Mouse (Mus musculus): Measurements from ENCODE around the gene Mmp28.

The Mmp28 gene

DNA sequence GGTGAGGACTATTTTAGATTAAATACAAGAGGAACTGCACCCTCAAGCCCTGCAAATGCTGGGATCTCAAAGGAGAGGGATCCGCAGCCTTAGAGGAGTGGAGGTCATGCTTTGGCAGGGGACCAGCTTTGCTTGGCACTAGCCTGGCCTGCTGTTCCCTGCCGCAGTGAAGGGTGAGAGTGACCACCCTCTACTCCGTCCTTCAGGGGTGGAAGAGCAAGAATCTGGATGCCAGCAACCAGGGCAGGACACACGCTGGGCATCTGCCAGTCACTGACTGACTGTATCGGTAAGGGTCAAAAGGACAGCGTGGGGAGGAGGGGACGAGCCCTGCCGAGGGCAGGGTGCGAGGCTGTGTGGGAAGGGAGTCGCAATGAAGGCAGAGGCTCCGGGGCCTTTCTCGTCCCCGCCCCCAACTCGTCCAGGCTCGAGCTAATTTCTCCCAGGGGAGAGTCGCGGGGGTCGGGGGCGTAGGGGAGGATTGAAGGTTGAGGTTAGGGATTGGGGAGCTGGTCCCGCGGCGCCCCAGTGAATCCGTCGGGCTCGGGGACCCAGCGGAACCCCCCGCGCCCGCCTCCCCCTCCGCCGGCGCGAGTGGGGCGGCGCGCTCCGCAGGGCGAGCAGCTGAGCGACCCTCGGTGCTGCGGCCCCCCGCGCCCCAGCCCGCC lies 53.6 kb downstream of the Mmp28 start, which contains the start of gene Rasl10b:
TSS of gene Rasl10b (plus strand) at position 51 of the 668 bp plus-strand sequence.
- no peak for DNase-seq (ENCODE audit: low read depth, low spot score)

DNA sequence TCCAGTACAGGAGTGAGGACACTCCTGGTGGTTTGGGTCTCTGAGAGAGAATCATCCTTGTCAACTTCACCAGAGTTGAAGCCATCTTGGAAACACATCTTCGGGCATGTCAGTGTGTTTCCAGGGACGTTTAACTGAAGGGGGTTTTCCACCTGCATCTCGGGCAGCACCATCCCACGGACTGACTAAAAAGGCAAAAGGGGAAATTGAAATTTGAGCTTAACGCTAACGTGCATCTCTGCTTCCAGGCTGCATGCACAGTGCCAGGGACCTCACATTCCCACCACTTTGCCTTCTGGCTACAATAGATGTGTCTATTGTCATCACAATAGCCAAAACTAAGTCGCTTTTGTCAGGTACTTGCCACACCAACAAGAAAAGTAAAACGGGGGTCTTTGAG lies 54.6 kb downstream of the Mmp28 start:
- no peak for DNase-seq (ENCODE audit: low read depth, low spot score)

DNA sequence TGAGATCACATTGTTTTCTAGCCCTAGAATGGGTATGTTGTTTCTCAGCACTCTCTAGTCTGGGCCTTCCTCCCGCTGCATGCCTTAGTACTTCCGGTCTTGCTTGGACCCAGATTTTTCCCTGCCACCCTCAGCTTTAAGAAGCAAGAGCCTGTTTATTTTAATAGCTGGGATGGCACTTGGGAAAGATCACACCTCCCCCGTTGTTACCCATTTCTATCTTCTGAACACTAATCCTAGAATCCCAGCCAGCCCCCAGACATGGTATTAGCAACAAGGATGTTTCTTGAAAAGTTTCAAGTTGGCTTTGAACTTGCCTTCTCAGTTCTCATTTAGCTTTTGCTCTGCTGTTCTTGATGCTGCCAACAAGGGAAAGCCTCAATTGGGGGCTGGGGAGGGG lies 56.5 kb downstream of the Mmp28 start:
- no peak for DNase-seq (ENCODE audit: low read depth, low spot score)

DNA sequence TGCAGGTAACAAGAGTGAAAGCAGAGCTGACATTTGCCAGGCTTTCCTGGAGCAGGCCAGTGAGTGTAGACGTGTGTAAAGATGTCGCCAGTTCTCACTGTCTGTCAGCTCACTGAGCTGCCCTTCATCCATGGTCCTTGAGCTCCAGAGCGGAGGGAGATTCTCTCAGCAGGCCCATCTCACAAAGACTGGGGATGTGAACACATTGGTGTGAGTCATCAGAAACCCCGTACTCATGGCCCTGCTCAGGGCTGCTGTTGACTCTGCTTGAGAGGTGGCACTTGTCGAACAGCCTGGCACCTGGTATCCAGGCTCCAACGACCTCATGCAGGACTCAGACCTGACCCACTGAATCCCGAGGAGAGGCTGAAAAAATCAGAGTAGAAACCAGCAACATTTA lies 59.1 kb downstream of the Mmp28 start:
- no peak for DNase-seq (ENCODE audit: low read depth, low spot score)

DNA sequence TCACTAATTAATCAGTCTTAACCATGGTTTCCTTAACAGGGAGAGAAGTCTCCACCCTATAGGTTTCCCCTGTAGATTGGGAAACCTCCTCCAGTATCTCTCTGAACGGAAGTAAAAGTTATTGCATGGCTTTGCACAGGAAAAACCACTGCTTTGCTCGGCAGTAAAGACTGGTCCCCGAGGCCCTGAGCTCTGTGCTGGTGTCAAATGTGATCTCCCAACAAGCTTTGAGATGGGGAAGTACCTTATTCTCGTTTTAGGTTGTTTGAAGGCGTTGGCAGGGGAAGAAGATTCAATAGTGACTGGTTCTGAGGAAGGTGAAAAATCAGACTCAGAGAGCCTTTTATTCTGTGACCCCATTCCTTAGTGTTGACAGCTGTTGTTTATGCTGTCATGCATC lies 64.1 kb downstream of the Mmp28 start:
- no peak for DNase-seq (ENCODE audit: low read depth, low spot score)

DNA sequence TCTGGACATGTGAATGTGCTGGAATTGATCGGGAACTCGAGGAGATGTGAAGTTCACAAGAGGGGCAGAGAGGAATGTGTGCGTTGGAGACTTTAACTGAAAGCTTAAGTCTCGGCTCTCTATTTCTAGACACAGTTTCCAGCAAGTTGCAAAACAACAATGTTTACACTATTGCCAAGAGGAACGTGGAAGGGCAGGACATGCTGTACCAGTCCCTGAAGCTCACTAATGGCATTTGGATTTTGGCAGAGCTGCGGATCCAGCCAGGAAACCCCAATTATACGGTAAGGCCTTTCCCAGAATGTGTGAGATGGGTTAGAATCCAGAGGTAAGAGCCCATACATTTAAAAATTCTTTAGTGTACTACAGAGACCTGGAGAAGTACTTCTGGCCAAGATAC lies 65.2 kb downstream of the Mmp28 start:
- no peak for DNase-seq (ENCODE audit: low read depth, low spot score)

DNA sequence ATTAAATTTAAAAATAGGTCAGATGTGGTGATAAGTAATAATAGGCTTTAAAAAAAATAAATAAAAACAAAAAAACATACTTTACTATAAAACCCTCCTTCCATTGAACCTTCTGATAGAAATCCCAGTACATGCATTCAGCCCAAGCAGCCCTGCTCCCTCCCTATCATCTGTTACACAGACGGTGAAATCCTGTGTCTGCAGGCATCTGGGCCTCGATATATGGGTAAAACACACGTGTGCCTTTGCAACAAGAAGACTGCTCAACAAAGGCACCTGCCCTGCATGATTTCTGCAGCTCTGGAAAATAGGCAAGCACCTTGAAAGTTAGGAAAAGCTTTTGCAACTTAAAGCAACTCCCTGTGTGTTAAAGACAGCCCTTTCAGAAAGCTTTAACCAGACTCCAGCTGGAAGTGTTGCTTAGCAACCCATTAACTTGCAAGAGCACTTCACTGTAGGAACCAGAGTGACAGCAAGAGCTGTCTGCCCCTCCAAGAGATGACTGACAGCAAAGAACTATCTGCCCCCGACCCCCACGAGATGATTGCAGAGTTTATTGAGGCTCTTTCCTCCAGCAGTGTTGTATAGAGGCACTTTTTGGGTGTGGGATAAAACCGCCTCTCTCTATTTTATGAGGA lies 68.0 kb downstream of the Mmp28 start:
- no peak for DNase-seq (ENCODE audit: low read depth, low spot score)

DNA sequence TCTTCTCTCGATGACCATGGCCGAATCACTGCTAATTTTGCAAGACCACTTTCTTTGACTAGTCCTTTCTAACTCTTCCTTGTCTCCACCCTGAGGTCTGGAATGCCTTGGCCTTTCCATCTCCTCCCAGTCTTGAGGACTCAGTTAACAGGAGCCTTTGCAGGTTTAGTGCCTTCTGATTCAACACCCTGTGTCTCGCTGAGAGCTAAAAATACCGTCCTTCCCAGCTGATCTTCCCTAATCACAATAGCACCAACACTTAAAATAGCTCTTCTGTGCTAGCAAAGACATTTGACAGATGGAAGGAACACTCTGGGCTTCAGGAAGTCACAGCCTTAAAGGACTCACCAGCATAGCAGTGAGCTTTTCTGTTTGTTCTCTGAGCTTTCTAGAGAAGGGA lies 69.8 kb downstream of the Mmp28 start:
- no peak for DNase-seq (ENCODE audit: low read depth, low spot score)
